Mouse (Mus musculus): ENCODE measurements around the gene Ipo13. TPM values are rescaled to one million over a fixed set of nuclear protein-coding genes. Genes with fewer than 3 reads are reported as not detected.

Gene Ipo13
- total RNA-seq, 2 experiments from 2014 or later = 131 to 146 TPM

- no peak for DNase-seq (ENCODE audit: extremely low spot score in 1 of 2, low spot score in 1 of 2)
Measured at GRCm38 (mm10) chr4:117915489-117916105, 798 bp upstream of the Ipo13 start.

GRCm38 (mm10) chr4:117914031-117914430 lies 768 bp downstream of the Ipo13 start:
- no peak for DNase-seq (ENCODE audit: extremely low spot score in 1 of 2, low spot score in 1 of 2)

GRCm38 (mm10) chr4:117913421-117913820 lies 1.4 kb downstream of the Ipo13 start:
- no peak for DNase-seq (ENCODE audit: extremely low spot score in 1 of 2, low spot score in 1 of 2)

- no peak for DNase-seq (ENCODE audit: extremely low spot score in 1 of 2, low spot score in 1 of 2)
Measured at GRCm38 (mm10) chr4:117912685-117913273, 2.0 kb downstream of the Ipo13 start.

DNA sequence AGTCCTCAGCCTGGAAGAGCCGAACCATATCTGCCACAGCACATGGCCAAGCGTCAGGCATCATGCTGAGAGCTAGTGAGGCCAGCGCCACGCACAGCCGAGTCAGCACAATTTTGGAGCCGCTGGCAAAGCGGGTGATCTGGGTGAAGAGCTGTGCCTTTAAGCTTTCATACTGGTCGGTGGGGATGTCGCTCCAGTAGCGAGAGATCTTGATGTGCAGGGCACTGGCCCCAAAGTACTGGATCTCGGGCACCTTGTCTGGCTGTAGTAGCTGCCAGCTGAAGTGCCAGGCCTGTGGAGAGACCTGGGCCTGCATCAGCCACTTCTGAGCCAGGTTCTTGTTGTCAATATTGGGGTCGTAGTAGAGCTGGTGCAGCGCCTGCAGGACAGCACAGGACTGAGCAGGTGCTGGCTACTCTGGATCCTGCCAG lies 2.7 kb downstream of the Ipo13 start:
- no peak for DNase-seq (ENCODE audit: extremely low spot score in 1 of 2, low spot score in 1 of 2)

- no peak for DNase-seq (ENCODE audit: extremely low spot score in 1 of 2, low spot score in 1 of 2)
Measured at GRCm38 (mm10) chr4:117908834-117909453, 5.9 kb downstream of the Ipo13 start.

DNA sequence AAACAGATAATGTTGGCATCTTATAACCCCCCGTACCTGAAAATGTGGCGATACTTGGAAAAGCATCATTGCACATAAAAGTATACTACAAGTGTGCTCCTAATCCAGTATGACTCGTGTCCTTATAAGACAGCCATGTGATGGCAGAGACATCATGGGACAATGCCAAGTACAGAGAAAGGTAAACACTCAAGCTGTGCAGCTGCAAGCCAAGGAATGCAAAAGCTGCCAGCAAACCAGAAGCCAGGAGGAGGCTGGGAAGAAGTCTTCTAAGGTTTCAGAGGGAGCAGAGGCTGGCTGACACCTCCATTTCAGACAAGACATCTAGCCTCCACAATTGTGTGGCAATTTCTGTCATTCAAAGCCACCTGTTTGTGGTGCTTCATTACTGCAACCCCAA lies 8.6 kb downstream of the Ipo13 start:
- DNase-seq (ENCODE audit: extremely low spot score in 1 of 2, low spot score in 1 of 2) = no peak

GRCm38 (mm10) chr4:117904761-117905160 lies 10.0 kb downstream of the Ipo13 start:
- no peak for DNase-seq (ENCODE audit: extremely low spot score in 1 of 2, low spot score in 1 of 2)

- no peak for DNase-seq (ENCODE audit: extremely low spot score in 1 of 2, low spot score in 1 of 2)
Measured at GRCm38 (mm10) chr4:117904094-117904493, 10.7 kb downstream of the Ipo13 start.

- no peak for DNase-seq (ENCODE audit: extremely low spot score in 1 of 2, low spot score in 1 of 2)
Measured at GRCm38 (mm10) chr4:117898111-117898510, 16.7 kb downstream of the Ipo13 start.

GRCm38 (mm10) chr4:117896031-117896430 lies 18.8 kb downstream of the Ipo13 start:
- DNase-seq (ENCODE audit: extremely low spot score in 1 of 2, low spot score in 1 of 2) = no peak

DNA sequence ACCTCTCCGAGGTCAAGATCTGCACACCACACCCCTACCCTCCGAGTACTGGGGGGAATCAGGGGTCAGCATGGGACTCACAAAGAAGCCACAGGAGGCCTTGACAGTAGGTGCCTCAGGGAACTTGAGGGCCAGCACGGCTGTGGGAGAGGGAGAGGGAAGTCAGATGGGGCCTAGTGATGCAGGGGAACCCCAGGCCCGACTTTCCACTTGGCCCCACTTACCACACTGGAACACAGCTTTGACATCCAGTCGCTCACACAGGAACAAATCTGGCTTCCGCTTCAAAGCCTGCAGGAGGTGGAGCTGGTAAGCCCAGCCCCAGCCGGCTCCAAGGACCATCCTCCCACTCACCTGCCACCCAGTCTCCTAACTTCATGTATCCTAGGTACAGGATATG lies 19.5 kb downstream of the Ipo13 start:
- DNase-seq (ENCODE audit: extremely low spot score in 1 of 2, low spot score in 1 of 2) = no peak

DNA sequence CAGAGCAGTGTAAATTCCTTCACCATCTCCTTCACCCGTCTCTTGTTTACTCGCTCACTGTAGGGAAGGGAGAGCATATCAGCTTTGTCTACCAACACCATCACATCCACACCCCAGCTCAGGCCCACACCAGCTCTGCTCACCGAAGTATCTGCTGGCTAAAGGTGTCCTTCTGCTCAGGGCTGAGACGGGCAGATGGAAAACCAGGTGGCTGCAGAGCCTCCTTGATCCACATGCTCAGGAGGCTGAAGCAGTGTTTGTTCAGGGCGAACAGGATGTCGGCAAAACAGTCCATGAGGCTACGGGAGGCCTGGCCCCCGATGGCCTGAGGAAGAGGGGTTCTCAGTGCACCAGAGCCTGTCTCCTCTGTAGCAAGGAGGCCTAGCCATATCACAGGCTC lies 20.2 kb downstream of the Ipo13 start:
- no peak for DNase-seq (ENCODE audit: extremely low spot score in 1 of 2, low spot score in 1 of 2)

- DNase-seq (ENCODE audit: extremely low spot score in 1 of 2, low spot score in 1 of 2) = no peak
Measured at GRCm38 (mm10) chr4:117893376-117893775, 21.4 kb downstream of the Ipo13 start.

DNA sequence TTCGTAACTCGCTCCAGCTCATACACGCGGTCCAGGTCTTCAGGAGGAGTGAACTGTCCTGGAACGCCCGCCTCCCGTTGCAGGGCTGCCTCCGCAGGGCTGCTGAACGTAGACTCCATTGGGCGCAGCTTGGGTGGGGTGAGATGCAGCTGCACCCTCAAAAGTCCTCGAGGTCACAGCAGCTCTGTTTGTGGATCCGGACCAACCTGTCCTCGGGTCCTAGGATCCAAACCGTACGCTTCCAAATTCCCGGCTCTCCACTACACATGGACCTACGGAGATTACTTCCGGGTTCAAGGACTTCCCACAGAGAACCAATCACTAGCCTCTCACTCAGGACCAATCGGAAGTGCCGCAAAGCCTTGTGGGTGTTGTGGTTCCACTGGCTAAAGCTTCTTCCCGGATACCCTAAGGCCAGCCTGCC lies 23.0 kb downstream of the Ipo13 start, which contains the start of gene Dph2:
Gene Dph2 (minus strand): TSS at position 295 of the 424 bp plus-strand sequence.
- peak in 1 of 2 experiments; percentile 64 for DNase-seq (ENCODE audit: extremely low spot score in 1 of 2, low spot score in 1 of 2)

- DNase-seq (ENCODE audit: extremely low spot score in 1 of 2, low spot score in 1 of 2) = no peak
Measured at GRCm38 (mm10) chr4:117890750-117891149, 24.0 kb downstream of the Ipo13 start.

DNA sequence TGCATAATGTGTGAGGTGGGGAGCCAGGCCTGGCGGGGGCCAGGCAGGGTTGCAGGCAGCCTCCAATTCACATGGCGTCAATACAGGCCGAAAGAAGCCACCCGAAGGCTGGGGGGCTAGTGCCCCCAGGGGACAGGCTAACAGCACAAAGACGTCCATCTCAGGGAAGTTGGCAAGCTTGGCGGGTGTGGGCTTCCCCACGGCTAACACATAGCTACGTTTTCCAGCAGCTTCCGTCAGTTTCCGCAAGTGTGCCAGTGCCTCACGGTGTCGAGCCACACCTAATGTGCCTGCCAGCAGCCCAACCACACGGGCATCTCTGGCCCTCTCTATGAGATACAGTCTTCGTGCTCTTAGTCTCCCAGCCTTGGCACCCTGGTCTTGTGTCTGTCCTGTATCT lies 24.8 kb downstream of the Ipo13 start:
- DNase-seq (ENCODE audit: extremely low spot score in 1 of 2, low spot score in 1 of 2) = no peak

DNA sequence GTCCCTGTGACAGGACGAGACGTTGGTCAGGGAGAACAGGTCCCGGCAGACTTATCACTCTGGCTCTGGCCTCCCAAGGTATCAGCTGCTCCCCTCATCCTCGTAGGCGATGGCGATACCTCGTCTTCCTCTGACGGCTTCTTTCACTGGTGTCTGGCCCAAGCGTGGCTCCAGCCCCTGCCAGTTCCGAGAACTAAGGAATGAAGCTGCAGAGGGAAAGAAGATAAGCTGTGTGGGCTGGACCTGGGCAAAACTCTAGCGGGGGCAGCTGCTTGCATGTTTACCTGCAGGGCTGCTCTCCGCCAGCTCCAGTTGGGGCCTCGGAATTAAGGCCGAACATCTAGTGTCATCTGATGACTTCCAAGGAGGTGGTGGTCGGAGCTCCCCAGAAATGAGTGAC lies 25.3 kb downstream of the Ipo13 start:
- no peak for DNase-seq (ENCODE audit: extremely low spot score in 1 of 2, low spot score in 1 of 2)

DNA sequence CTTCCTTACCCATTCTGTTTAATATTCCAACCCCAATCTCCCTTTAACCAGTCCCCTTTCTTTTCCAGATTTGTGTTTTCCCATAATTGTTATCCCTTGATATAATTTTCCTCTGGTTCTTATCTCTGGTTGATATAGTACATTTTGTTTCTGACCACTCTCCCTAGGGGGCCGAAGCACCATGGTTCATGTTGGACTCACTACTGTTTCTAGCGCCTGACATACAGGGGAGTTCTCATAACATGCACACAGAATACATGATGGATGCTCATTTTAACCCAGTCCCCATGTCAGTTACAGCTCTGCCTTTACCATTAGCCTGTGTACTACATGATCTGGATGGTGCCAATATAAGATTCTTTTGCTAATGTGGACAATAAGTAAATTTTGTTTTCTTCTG lies 26.9 kb downstream of the Ipo13 start:
- no peak for DNase-seq (ENCODE audit: extremely low spot score in 1 of 2, low spot score in 1 of 2)

DNA sequence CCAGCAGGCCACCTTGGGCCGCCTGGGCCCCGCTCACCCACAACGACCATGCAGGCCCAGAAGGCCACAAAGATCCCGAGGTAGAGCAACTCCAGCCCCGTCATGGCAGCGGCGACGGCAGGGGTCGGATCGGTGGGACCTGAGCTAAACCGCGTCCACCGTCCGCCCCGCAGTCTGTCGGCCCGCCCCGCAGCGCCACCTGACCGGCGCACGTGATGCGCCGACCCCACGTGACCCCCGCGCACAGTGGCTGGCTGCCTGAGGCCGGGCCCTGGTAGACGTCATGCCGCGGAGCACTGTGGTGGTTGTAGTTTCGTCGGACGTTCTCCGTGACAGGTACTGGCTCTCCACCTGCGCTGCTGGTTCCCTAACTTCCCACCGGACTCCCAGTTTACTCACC lies 27.7 kb downstream of the Ipo13 start, which contains the start of gene Atp6v0b:
Gene Atp6v0b (minus strand): TSS at position 201 of the 400 bp plus-strand sequence.
- peak; percentile 89 to 95 for DNase-seq (ENCODE audit: extremely low spot score in 1 of 2, low spot score in 1 of 2)

- no peak for DNase-seq (ENCODE audit: extremely low spot score in 1 of 2, low spot score in 1 of 2)
Measured at GRCm38 (mm10) chr4:117886644-117887043, 28.2 kb downstream of the Ipo13 start.

- no peak for DNase-seq (ENCODE audit: extremely low spot score in 1 of 2, low spot score in 1 of 2)
Measured at GRCm38 (mm10) chr4:117885994-117886393, 28.8 kb downstream of the Ipo13 start.
